Mouse (Mus musculus) midbrain, embryonic 13.5 days (tissue): ENCODE measurements at regions not wholly inside any gene's neighbourhood (a gene's known extent, or its start where the extent isn't known, plus 50 kb on each side); places are given as distances from the start of the nearest gene placed in this dataset.

ENCODE experiments used
- ATAC-seq: fragments of 200-750 bp; cut with Nextera tagmentation; 2 replicates; pipeline ENCODE4 v1.8.0; 2017; ENCODE audit warnings: mild to moderate bottlenecking, moderate TSS enrichment, moderate library complexity
- H3K27ac ChIP-seq: fragments of 300-500 bp; sonication (generic); 2 replicates; pipeline ENCODE4 v1.5.1; 2015; ENCODE audit warnings: inconsistent platforms, mild to moderate bottlenecking, moderate library complexity
- H3K27me3 ChIP-seq: fragments of 300-500 bp; sonication (generic); 2 replicates; pipeline ENCODE4 v1.6.1; 2015; ENCODE audit warnings: mild to moderate bottlenecking, inconsistent platforms
- H3K36me3 ChIP-seq: fragments of 300-500 bp; sonication (generic); 2 replicates; pipeline ENCODE4 v1.6.1; 2015; ENCODE audit warnings: mild to moderate bottlenecking, inconsistent platforms
- H3K4me1 ChIP-seq: fragments of 300-500 bp; sonication (generic); replicated peaks from 2 replicates; pipeline ENCODE4 v1.6.1; 2015; ENCODE audit warnings: inconsistent platforms
- H3K4me2 ChIP-seq: fragments of 300-500 bp; sonication (generic); replicated peaks from 2 replicates; pipeline ENCODE4 v1.6.1; 2015; ENCODE audit warnings: moderate library complexity, mild to moderate bottlenecking, inconsistent platforms
- H3K4me3 ChIP-seq: fragments of 300-500 bp; sonication (generic); replicated peaks from 2 replicates; pipeline ENCODE4 v1.5.1; 2015; ENCODE audit warnings: mild to moderate bottlenecking, inconsistent platforms
- H3K9ac ChIP-seq: fragments of 300-500 bp; sonication (generic); replicated peaks from 2 replicates; pipeline ENCODE4 v1.6.1; 2015; ENCODE audit warnings: mild to moderate bottlenecking, inconsistent platforms
- H3K9me3 ChIP-seq: fragments of 300-500 bp; sonication (generic); 2 replicates; pipeline ENCODE4 v1.6.1; 2016; ENCODE audit warnings: mild to moderate bottlenecking, inconsistent platforms
- WGBS: fragments of 180-500 bp; shearing (Covaris S2); methylation state at CpG from one replicate; pipeline ENCODE4 v1.1.7; 2015; 5-methylcytosine and 5-hydroxymethylcytosine counted together

DNA sequence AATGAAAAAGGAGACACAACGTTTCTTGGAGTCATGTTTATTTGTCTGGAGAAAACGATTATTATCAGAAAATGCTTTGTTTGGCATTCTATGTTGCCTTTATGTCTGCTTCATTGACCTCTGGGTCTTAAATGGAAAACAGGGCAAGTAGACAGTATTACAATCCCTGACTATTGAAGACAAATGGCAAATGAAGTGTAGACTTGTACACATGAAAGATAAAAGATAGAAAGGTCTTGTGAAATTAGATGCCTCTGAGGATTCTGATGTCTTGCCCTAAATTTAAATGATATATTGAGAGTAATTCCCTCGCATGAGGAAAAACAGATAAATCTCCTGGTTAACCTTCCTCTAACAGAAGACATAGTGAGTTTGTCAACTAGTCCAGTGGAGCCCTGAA lies 1186.7 kb downstream of the Slitrk1 start:
- Histone ChIP-seq H3K9me3 (no peaks in the 10 kb centered on the region), H3K9ac (no peak overlapping the region), H3K4me2 (no peak overlapping the region), H3K27me3 (no peaks in the 10 kb centered on the region), H3K4me1 (no peaks in the 10 kb centered on the region), H3K27ac (no peak overlapping the region), H3K36me3 (no peaks in the 10 kb centered on the region), H3K4me3 (no peak overlapping the region)
- WGBS, result 80% methylated on average over 3 of the region's 3 CpGs
- no peak for ATAC-seq

DNA sequence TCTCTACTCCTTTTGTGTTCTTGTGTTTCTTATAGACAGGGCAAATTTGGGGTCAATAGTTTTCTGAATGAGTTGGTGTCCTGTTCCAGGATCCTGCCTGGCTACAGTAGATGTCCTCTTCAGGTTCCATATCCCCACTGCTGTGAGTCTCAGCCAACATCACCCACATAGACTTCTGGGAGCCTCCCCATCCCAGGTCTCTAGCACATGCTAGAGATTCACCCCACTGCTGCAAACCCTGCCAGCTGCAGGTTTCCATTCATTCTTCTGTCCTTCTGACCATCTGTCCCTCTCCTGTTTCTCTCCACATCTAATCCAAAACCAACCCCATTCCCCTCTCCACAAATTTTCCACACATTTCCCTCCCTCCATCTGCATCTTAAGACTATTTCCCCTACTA lies 1225.6 kb downstream of the Slitrk1 start:
- no peak overlapping the region for H3K4me3 ChIP-seq
- no peaks in the 10 kb centered on the region for H3K9me3 ChIP-seq
- ATAC-seq, result no peak
- H3K9ac ChIP-seq, result no peak overlapping the region
- no peak overlapping the region for H3K4me2 ChIP-seq
- H3K4me1 ChIP-seq, result no peaks in the 10 kb centered on the region
- no peaks in the 10 kb centered on the region for H3K36me3 ChIP-seq
- no peak overlapping the region for H3K27ac ChIP-seq
- H3K27me3 ChIP-seq, result no peaks in the 10 kb centered on the region

DNA sequence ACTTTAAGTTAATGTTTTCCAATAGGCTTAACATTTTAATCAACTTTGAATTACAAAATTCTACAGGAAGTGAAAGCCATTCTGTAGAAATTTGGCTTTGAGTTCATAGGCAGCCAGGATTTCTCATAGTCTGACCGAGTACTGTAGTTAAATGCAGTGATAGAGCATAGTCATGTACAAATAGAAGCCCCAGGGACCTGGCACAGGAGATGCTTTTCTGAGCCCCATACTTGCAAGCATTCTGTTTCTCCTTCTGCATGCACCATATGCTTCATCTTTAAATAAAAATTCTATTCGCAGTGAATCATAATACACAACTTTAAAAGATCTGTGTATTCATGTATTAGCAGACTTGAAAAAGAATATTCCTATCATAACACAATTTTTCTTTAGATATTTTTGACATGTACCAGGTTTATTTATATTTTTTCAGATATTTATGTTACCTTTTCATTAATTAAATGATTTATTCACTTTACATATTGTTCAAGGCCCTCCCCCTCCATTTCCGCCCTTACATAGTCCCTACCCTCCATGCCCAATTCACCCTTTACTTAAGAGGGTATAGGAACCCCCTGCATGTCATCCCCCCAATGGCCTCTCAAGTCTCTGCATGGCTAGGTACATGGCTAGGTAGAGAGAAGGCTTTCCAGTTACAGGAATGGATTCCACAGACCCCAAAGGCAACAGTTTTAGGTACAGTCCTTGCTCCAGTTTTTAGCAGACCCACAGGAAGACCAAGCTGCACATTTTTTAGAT lies 1226.5 kb downstream of the Slitrk1 start:
- Histone ChIP-seq H3K9me3 (no peaks in the 10 kb centered on the region), H3K27ac (no peak overlapping the region), H3K27me3 (no peaks in the 10 kb centered on the region), H3K9ac (no peak overlapping the region), H3K36me3 (no peaks in the 10 kb centered on the region), H3K4me2 (no peak overlapping the region), H3K4me3 (no peak overlapping the region), H3K4me1 (no peaks in the 10 kb centered on the region)
- WGBS, result 97% methylated on average over 3 of the region's 3 CpGs
- no peak for ATAC-seq

- no peak overlapping the region for H3K4me2 ChIP-seq
- 48% methylated on average over 3 of the region's 3 CpGs for WGBS
- H3K4me3 ChIP-seq, result no peak overlapping the region
- H3K36me3 ChIP-seq, result no peaks in the 10 kb centered on the region
- H3K4me1 ChIP-seq, result no peaks in the 10 kb centered on the region
- no peaks in the 10 kb centered on the region for H3K9me3 ChIP-seq
- no peak overlapping the region for H3K9ac ChIP-seq
- no peak for ATAC-seq
- no peak overlapping the region for H3K27ac ChIP-seq
- H3K27me3 ChIP-seq, result no peaks in the 10 kb centered on the region
Measured at GRCm38 (mm10) chr14:107656595-107656994, 1257.4 kb downstream of the Slitrk1 start.

- H3K4me1 ChIP-seq, result no peaks in the 10 kb centered on the region
- no peaks in the 10 kb centered on the region for H3K9me3 ChIP-seq
- H3K9ac ChIP-seq, result no peak overlapping the region
- H3K27me3 ChIP-seq, result no peaks in the 10 kb centered on the region
- H3K27ac ChIP-seq, result no peak overlapping the region
- H3K4me2 ChIP-seq, result no peak overlapping the region
- ATAC-seq, result no peak
- no peak overlapping the region for H3K4me3 ChIP-seq
- WGBS, result 94% methylated on average over 5 of the region's 5 CpGs
- no peaks in the 10 kb centered on the region for H3K36me3 ChIP-seq
Measured at GRCm38 (mm10) chr14:107615466-107615865, 1298.5 kb downstream of the Slitrk1 start.

DNA sequence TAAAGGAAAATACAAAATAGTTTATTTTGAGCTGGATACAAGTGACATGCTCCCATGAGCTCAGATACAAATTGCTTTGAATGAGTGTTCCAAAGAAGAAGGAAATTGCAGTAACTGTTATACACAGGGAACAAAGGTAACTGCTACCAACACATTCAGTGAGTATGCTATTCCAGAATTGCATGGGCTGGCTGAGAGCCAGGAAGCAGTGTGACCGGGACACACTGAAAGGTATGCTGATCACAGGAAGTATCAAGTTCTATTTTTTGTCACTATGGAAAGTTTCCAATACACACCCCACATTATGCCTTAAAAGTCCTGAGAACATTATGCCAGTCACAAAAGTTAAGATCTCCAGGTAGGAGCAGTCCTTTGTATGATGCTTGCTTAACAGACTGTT lies 1299.6 kb downstream of the Slitrk1 start:
- WGBS, result 73% methylated on average over 1 of the region's 1 CpGs
- Histone ChIP-seq H3K4me2 (no peak overlapping the region), H3K27ac (no peak overlapping the region), H3K9ac (no peak overlapping the region), H3K36me3 (no peaks in the 10 kb centered on the region), H3K4me1 (no peaks in the 10 kb centered on the region), H3K9me3 (no peaks in the 10 kb centered on the region), H3K4me3 (no peak overlapping the region), H3K27me3 (no peaks in the 10 kb centered on the region)
- ATAC-seq, result no peak

DNA sequence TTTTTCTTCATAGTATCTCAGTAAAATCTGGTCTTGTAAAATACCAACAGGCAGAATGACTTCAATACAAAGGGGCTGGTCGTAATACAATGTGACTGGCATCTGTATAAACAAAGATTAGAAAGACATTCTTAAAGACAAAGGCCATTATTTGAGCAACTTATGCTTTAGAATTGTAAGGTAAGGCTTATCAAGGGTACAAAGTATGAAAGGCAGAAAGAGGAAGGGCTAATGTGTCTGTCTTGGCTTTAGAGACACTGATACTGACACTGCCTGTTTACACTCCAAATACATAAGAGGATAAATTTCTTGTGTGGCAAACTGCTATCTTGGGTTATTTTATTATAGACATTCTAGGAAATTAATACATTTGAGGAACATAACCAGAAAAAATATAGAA lies 1310.8 kb downstream of the Slitrk1 start:
- Histone ChIP-seq H3K9me3 (peaks cover 3% of the 10 kb centered on the region), H3K4me2 (no peak overlapping the region), H3K36me3 (no peaks in the 10 kb centered on the region), H3K27me3 (no peaks in the 10 kb centered on the region), H3K4me3 (no peak overlapping the region), H3K27ac (no peak overlapping the region), H3K4me1 (no peaks in the 10 kb centered on the region), H3K9ac (no peak overlapping the region)
- no peak for ATAC-seq
- WGBS, result 70% methylated on average over 1 of the region's 1 CpGs

GRCm38 (mm10) chr14:107586715-107587114 lies 1327.2 kb downstream of the Slitrk1 start:
- Histone ChIP-seq H3K4me1 (no peaks in the 10 kb centered on the region), H3K4me2 (no peak overlapping the region), H3K9ac (no peak overlapping the region), H3K9me3 (no peaks in the 10 kb centered on the region), H3K4me3 (no peak overlapping the region), H3K27ac (no peak overlapping the region), H3K27me3 (no peaks in the 10 kb centered on the region), H3K36me3 (no peaks in the 10 kb centered on the region)
- ATAC-seq, result no peak

DNA sequence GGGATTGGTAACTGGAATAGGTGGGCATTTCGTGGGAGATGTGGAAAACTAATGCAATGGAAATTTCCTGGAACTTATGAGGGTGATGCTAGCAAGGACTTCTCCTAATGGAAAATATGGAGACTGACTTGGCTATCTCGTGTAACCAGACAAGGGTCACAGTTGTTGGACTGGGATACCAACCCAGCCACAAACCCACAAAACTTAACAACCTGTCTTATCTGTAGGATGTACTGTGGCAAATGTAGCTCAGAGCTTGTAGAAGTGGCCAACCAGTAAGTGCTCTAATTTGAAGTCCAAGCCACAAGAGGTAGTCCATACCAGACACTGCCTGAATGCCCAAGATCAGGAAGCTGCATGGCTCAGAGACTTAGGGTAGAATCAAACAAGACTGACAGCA lies 1329.7 kb downstream of the Slitrk1 start:
- ATAC-seq, result no peak
- H3K36me3 ChIP-seq, result no peaks in the 10 kb centered on the region
- no peak overlapping the region for H3K4me2 ChIP-seq
- no peaks in the 10 kb centered on the region for H3K27me3 ChIP-seq
- H3K27ac ChIP-seq, result no peak overlapping the region
- no peaks in the 10 kb centered on the region for H3K4me1 ChIP-seq
- H3K4me3 ChIP-seq, result no peak overlapping the region
- no peak overlapping the region for H3K9ac ChIP-seq
- 68% methylated on average over 2 of the region's 2 CpGs for WGBS
- no peaks in the 10 kb centered on the region for H3K9me3 ChIP-seq

GRCm38 (mm10) chr14:107570676-107571075 lies 1343.3 kb downstream of the Slitrk1 start:
- ATAC-seq, result no peak
- 93% methylated on average over 1 of the region's 1 CpGs for WGBS
- H3K9ac ChIP-seq, result no peak overlapping the region

GRCm38 (mm10) chr14:107568496-107568895 lies 1345.5 kb downstream of the Slitrk1 start:
- H3K9me3 ChIP-seq, result no peaks in the 10 kb centered on the region
- 65% methylated on average over 2 of the region's 2 CpGs for WGBS
- H3K27me3 ChIP-seq, result no peaks in the 10 kb centered on the region
- H3K4me3 ChIP-seq, result no peak overlapping the region
- H3K9ac ChIP-seq, result no peak overlapping the region
- H3K4me2 ChIP-seq, result no peak overlapping the region
- no peaks in the 10 kb centered on the region for H3K4me1 ChIP-seq
- no peaks in the 10 kb centered on the region for H3K36me3 ChIP-seq
- 0 out of 2 replicates have a peak, but pooled peaks have one; percentile 43 for ATAC-seq
- H3K27ac ChIP-seq, result no peak overlapping the region

More at GRCm38 (mm10) chr14:107570676-107571075, 1343.3 kb downstream of the Slitrk1 start:
- Histone ChIP-seq H3K27ac (no peak overlapping the region), H3K36me3 (no peaks in the 10 kb centered on the region), H3K9me3 (no peaks in the 10 kb centered on the region), H3K4me2 (no peak overlapping the region), H3K4me3 (no peak overlapping the region), H3K27me3 (no peaks in the 10 kb centered on the region), H3K4me1 (no peaks in the 10 kb centered on the region)
